Mouse (Mus musculus) left cerebral cortex, adult 9 months (tissue): ENCODE results near the gene Zfp318.
A peak's percentile ranks its signal among the peaks of the same experiment; 100 is the strongest.

Experiments
- DNase-seq, 2 experiments: peaks; one replicate each; pipeline ENCODE4 v3.0.0; 2022; ENCODE audit warnings: low spot score in 2 of 2

Zfp318 gene

GRCm38 (mm10) chr17:46383294-46384060 is at the start of gene Zfp318:
Gene Zfp318 (plus strand): TSS chr17:46383731.
- DNase-seq = peak; percentile 91 to 97

- DNase-seq = no peak
Measured at GRCm38 (mm10) chr17:46336475-46336874, 47.1 kb upstream of the Zfp318 start.

- DNase-seq = no peak
Measured at GRCm38 (mm10) chr17:46341208-46341607, 42.3 kb upstream of the Zfp318 start.

- no peak for DNase-seq
Measured at GRCm38 (mm10) chr17:46351026-46351700, 32.4 kb upstream of the Zfp318 start.

GRCm38 (mm10) chr17:46371783-46372182 is 11.7 kb upstream of the Zfp318 start:
- DNase-seq = peak in 1 of 2 experiments; percentile 20

- DNase-seq = no peak
Measured at GRCm38 (mm10) chr17:46378564-46378963, 5.0 kb upstream of the Zfp318 start.

- peak in 1 of 2 experiments; percentile 11 for DNase-seq
Measured at GRCm38 (mm10) chr17:46384061-46384801, 700 bp downstream of the Zfp318 start.

- DNase-seq = no peak
Measured at GRCm38 (mm10) chr17:46388200-46388599, 4.7 kb downstream of the Zfp318 start.

GRCm38 (mm10) chr17:46393012-46393411 is 9.5 kb downstream of the Zfp318 start:
- DNase-seq = peak in 1 of 2 experiments; percentile 46

GRCm38 (mm10) chr17:46394631-46395030 is 11.1 kb downstream of the Zfp318 start:
- DNase-seq = peak in 1 of 2 experiments; percentile 6

GRCm38 (mm10) chr17:46408478-46408877 is 24.9 kb downstream of the Zfp318 start:
- no peak for DNase-seq

GRCm38 (mm10) chr17:46418628-46419027 is 35.1 kb downstream of the Zfp318 start:
- no peak for DNase-seq

- no peak for DNase-seq
Measured at GRCm38 (mm10) chr17:46419717-46420116, 36.2 kb downstream of the Zfp318 start.

GRCm38 (mm10) chr17:46426496-46426895 is 43.0 kb downstream of the Zfp318 start:
- no peak for DNase-seq

GRCm38 (mm10) chr17:46428761-46429414 is 45.4 kb downstream of the Zfp318 start, which contains the start of gene Crip3:
Gene Crip3 (plus strand): TSS chr17:46428926.
- DNase-seq = no peak

GRCm38 (mm10) chr17:46433627-46434026 is 50.1 kb downstream of the Zfp318 start:
- no peak for DNase-seq

- DNase-seq = no peak
Measured at GRCm38 (mm10) chr17:46436672-46437366, 53.3 kb downstream of the Zfp318 start.

- DNase-seq = no peak
Measured at GRCm38 (mm10) chr17:46438298-46438873, 54.9 kb downstream of the Zfp318 start, which contains the start of gene Slc22a7. Gene Slc22a7 (minus strand): TSS chr17:46438457.

GRCm38 (mm10) chr17:46439176-46439575 is 55.6 kb downstream of the Zfp318 start:
- no peak for DNase-seq

GRCm38 (mm10) chr17:46444839-46445579 is 61.5 kb downstream of the Zfp318 start:
- no peak for DNase-seq
